Mouse (Mus musculus): ENCODE results near the gene Irgc1. TPM values are rescaled to one million over a fixed set of nuclear protein-coding genes. Genes with fewer than 3 reads are reported as not detected.
A peak's percentile ranks its signal among the peaks of the same experiment; 100 is the strongest.

The Irgc1 gene
- polyA plus RNA-seq, 1 experiment from 2014 or later = 0.29 TPM

GRCm38 (mm10) chr7:24422251-24422650 is 29.8 kb downstream of the Irgc1 start:
- H3K4me2 ChIP-seq (ENCODE audit: low read depth, low read length) = no peak overlapping the region
- no peak overlapping the region for H3K4me3 ChIP-seq (ENCODE audit: low read length)
- no peaks in the 10 kb centered on the region for H3K27me3 ChIP-seq (ENCODE audit: control insufficient read depth, insufficient read depth, low read length)
- H3K27ac ChIP-seq (ENCODE audit: low read length) = no peak overlapping the region
- no peak for ATAC-seq (replicated peaks; ENCODE audit: extremely low read depth, insufficient read depth, low FRiP score)
- H3K9me3 ChIP-seq (replicated peaks; ENCODE audit: control insufficient read depth, low read length) = no peaks in the 10 kb centered on the region
- peaks cover 18% of the 10 kb centered on the region for H3K4me1 ChIP-seq (ENCODE audit: control insufficient read depth, insufficient read depth, low read length)
- 0 out of 2 replicates have a peak, but pooled peaks cover 7% of the 10 kb centered on the region for H3K36me3 ChIP-seq (ENCODE audit: control insufficient read depth, insufficient read depth)
- WGBS = 77% methylated on average over 8 of the region's 8 CpGs
- H3K9ac ChIP-seq (ENCODE audit: low read length) = no peak overlapping the region

- Histone ChIP-seq H3K9me3 (replicated peaks; ENCODE audit: control insufficient read depth, low read length) (no peaks in the 10 kb centered on the region), H3K27me3 (ENCODE audit: control insufficient read depth, insufficient read depth, low read length) (no peaks in the 10 kb centered on the region), H3K9ac (ENCODE audit: low read length) (no peak overlapping the region), H3K4me3 (ENCODE audit: low read length) (no peak overlapping the region), H3K4me1 (ENCODE audit: control insufficient read depth, insufficient read depth, low read length) (peaks cover 18% of the 10 kb centered on the region), H3K4me2 (ENCODE audit: low read depth, low read length) (no peak overlapping the region), H3K27ac (ENCODE audit: low read length) (no peak overlapping the region), H3K36me3 (ENCODE audit: control insufficient read depth, insufficient read depth) (0 out of 2 replicates have a peak, but pooled peaks cover 7% of the 10 kb centered on the region)
- WGBS = 67% methylated on average over 7 of the region's 7 CpGs
- ATAC-seq (replicated peaks; ENCODE audit: extremely low read depth, insufficient read depth, low FRiP score) = no peak
Observed at GRCm38 (mm10) chr7:24421648-24422047, 30.4 kb downstream of the Irgc1 start.

GRCm38 (mm10) chr7:24419579-24419978 is 32.5 kb downstream of the Irgc1 start:
- Histone ChIP-seq H3K9ac (ENCODE audit: low read length) (no peak overlapping the region; the same call in 1 of the 2 replicates), H3K4me3 (ENCODE audit: low read length) (no peak overlapping the region), H3K4me1 (ENCODE audit: control insufficient read depth, insufficient read depth, low read length) (peaks cover 26% of the 10 kb centered on the region), H3K36me3 (ENCODE audit: control insufficient read depth, insufficient read depth) (0 out of 2 replicates have a peak, but pooled peaks cover 7% of the 10 kb centered on the region), H3K4me2 (ENCODE audit: low read depth, low read length) (no peak overlapping the region), H3K9me3 (replicated peaks; ENCODE audit: control insufficient read depth, low read length) (no peaks in the 10 kb centered on the region), H3K27ac (ENCODE audit: low read length) (no peak overlapping the region), H3K27me3 (ENCODE audit: control insufficient read depth, insufficient read depth, low read length) (no peaks in the 10 kb centered on the region)
- ATAC-seq (replicated peaks; ENCODE audit: extremely low read depth, insufficient read depth, low FRiP score) = no peak
- WGBS = 77% methylated on average over 8 of the region's 8 CpGs

GRCm38 (mm10) chr7:24415261-24415660 is 36.8 kb downstream of the Irgc1 start:
- Histone ChIP-seq H3K36me3 (ENCODE audit: control insufficient read depth, insufficient read depth) (no peaks in the 10 kb centered on the region), H3K27ac (ENCODE audit: low read length) (peak overlapping the region; percentile 76), H3K4me1 (ENCODE audit: control insufficient read depth, insufficient read depth, low read length) (peaks cover 18% of the 10 kb centered on the region), H3K27me3 (ENCODE audit: control insufficient read depth, insufficient read depth, low read length) (no peaks in the 10 kb centered on the region), H3K9ac (ENCODE audit: low read length) (peak overlapping the region; percentile 60), H3K4me3 (ENCODE audit: low read length) (no peak overlapping the region), H3K9me3 (replicated peaks; ENCODE audit: control insufficient read depth, low read length) (no peaks in the 10 kb centered on the region), H3K4me2 (ENCODE audit: low read depth, low read length) (no peak overlapping the region)
- 31% methylated on average over 7 of the region's 7 CpGs for WGBS
- peak; percentile 53 for ATAC-seq (replicated peaks; ENCODE audit: extremely low read depth, insufficient read depth, low FRiP score)

- H3K4me2 ChIP-seq (ENCODE audit: low read depth, low read length) = no peak overlapping the region
- no peak overlapping the region for H3K4me3 ChIP-seq (ENCODE audit: low read length)
- H3K9ac ChIP-seq (ENCODE audit: low read length) = no peak overlapping the region
- H3K36me3 ChIP-seq (ENCODE audit: control insufficient read depth, insufficient read depth) = no peaks in the 10 kb centered on the region
- 69% methylated on average over 3 of the region's 3 CpGs for WGBS
- 0 out of 2 replicates have a peak, but pooled peaks have one; percentile 38 for ATAC-seq (replicated peaks; ENCODE audit: extremely low read depth, insufficient read depth, low FRiP score)
- H3K27ac ChIP-seq (ENCODE audit: low read length) = no peak overlapping the region
- H3K9me3 ChIP-seq (replicated peaks; ENCODE audit: control insufficient read depth, low read length) = no peaks in the 10 kb centered on the region
- peaks cover 13% of the 10 kb centered on the region for H3K4me1 ChIP-seq (ENCODE audit: control insufficient read depth, insufficient read depth, low read length)
- no peaks in the 10 kb centered on the region for H3K27me3 ChIP-seq (ENCODE audit: control insufficient read depth, insufficient read depth, low read length)
Observed at GRCm38 (mm10) chr7:24413630-24414029, 38.5 kb downstream of the Irgc1 start.

- Histone ChIP-seq H3K4me1 (ENCODE audit: control insufficient read depth, insufficient read depth, low read length) (peaks cover 16% of the 10 kb centered on the region), H3K4me3 (ENCODE audit: low read length) (no peak overlapping the region), H3K27me3 (ENCODE audit: control insufficient read depth, insufficient read depth, low read length) (no peaks in the 10 kb centered on the region), H3K4me2 (ENCODE audit: low read depth, low read length) (no peak overlapping the region), H3K36me3 (ENCODE audit: control insufficient read depth, insufficient read depth) (peaks cover 6% of the 10 kb centered on the region; the same call in 1 of the 2 replicates), H3K9ac (ENCODE audit: low read length) (no peak overlapping the region), H3K9me3 (replicated peaks; ENCODE audit: control insufficient read depth, low read length) (no peaks in the 10 kb centered on the region), H3K27ac (ENCODE audit: low read length) (no peak overlapping the region)
- ATAC-seq (replicated peaks; ENCODE audit: extremely low read depth, insufficient read depth, low FRiP score) = no peak
- 66% methylated on average over 3 of the region's 3 CpGs for WGBS
Observed at GRCm38 (mm10) chr7:24410831-24411230, 41.3 kb downstream of the Irgc1 start.

GRCm38 (mm10) chr7:24410123-24410522 is 42.0 kb downstream of the Irgc1 start:
- 91% methylated on average over 6 of the region's 6 CpGs for WGBS
- Histone ChIP-seq H3K9me3 (replicated peaks; ENCODE audit: control insufficient read depth, low read length) (no peaks in the 10 kb centered on the region), H3K27ac (ENCODE audit: low read length) (no peak overlapping the region), H3K4me3 (ENCODE audit: low read length) (no peak overlapping the region), H3K9ac (ENCODE audit: low read length) (no peak overlapping the region), H3K36me3 (ENCODE audit: control insufficient read depth, insufficient read depth) (peaks cover 6% of the 10 kb centered on the region; the same call in 1 of the 2 replicates), H3K4me2 (ENCODE audit: low read depth, low read length) (no peak overlapping the region), H3K27me3 (ENCODE audit: control insufficient read depth, insufficient read depth, low read length) (no peaks in the 10 kb centered on the region), H3K4me1 (ENCODE audit: control insufficient read depth, insufficient read depth, low read length) (peaks cover 9% of the 10 kb centered on the region)
- no peak for ATAC-seq (replicated peaks; ENCODE audit: extremely low read depth, insufficient read depth, low FRiP score)

- H3K27me3 ChIP-seq (ENCODE audit: control insufficient read depth, insufficient read depth, low read length) = no peaks in the 10 kb centered on the region
- peaks cover 2% of the 10 kb centered on the region; the same call in 1 of the 2 replicates for H3K4me1 ChIP-seq (ENCODE audit: control insufficient read depth, insufficient read depth, low read length)
- WGBS = 87% methylated on average over 9 of the region's 9 CpGs
Observed at GRCm38 (mm10) chr7:24408186-24408585, 43.9 kb downstream of the Irgc1 start.

GRCm38 (mm10) chr7:24406528-24407344 is 45.4 kb downstream of the Irgc1 start:
- WGBS = 40% methylated on average over 5 of the region's 5 CpGs
- Histone ChIP-seq H3K4me1 (ENCODE audit: control insufficient read depth, insufficient read depth, low read length) (peaks cover 2% of the 10 kb centered on the region; the same call in 1 of the 2 replicates), H3K9ac (ENCODE audit: low read length) (no peak overlapping the region), H3K27me3 (ENCODE audit: control insufficient read depth, insufficient read depth, low read length) (no peaks in the 10 kb centered on the region), H3K4me3 (ENCODE audit: low read length) (no peak overlapping the region), H3K27ac (ENCODE audit: low read length) (no peak overlapping the region), H3K36me3 (ENCODE audit: control insufficient read depth, insufficient read depth) (peaks cover 19% of the 10 kb centered on the region), H3K9me3 (replicated peaks; ENCODE audit: control insufficient read depth, low read length) (no peaks in the 10 kb centered on the region), H3K4me2 (ENCODE audit: low read depth, low read length) (no peak overlapping the region)
- peak; percentile 53; the same call in 1 of the 2 replicates for ATAC-seq (replicated peaks; ENCODE audit: extremely low read depth, insufficient read depth, low FRiP score)

More at GRCm38 (mm10) chr7:24408186-24408585, 43.9 kb downstream of the Irgc1 start:
- Histone ChIP-seq H3K4me3 (ENCODE audit: low read length) (no peak overlapping the region), H3K4me2 (ENCODE audit: low read depth, low read length) (no peak overlapping the region), H3K9ac (ENCODE audit: low read length) (no peak overlapping the region), H3K36me3 (ENCODE audit: control insufficient read depth, insufficient read depth) (peaks cover 12% of the 10 kb centered on the region; the same call in 1 of the 2 replicates), H3K27ac (ENCODE audit: low read length) (no peak overlapping the region), H3K9me3 (replicated peaks; ENCODE audit: control insufficient read depth, low read length) (no peaks in the 10 kb centered on the region)
- ATAC-seq (replicated peaks; ENCODE audit: extremely low read depth, insufficient read depth, low FRiP score) = no peak
